Mouse (Mus musculus): ENCODE data around the gene Cacna2d1. TPM values are rescaled to one million over a fixed set of nuclear protein-coding genes. Genes with fewer than 3 reads are reported as not detected.

Gene Cacna2d1
- polyA plus RNA-seq, 1 experiment from 2014 or later: 9.9 TPM

DNA sequence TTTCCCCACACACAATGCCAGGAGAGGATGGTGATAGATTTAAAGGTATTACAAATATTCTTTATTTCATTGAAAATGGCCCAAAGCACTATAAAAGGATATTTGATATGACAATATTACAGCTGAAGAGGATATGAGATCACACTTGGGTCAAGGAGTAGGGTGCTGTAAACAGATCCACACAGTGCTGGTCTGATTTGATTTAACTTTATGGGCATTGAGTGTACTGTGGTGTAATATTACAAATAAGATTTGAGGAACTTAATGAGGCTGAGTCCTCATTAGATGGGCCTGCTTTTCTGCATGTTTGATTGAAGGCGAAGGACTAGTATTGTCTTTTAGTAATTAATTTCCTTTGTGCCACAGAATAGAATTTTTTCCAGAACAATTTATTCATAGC is 212.1 kb downstream of the Cacna2d1 start:
- H3K4me1 ChIP-seq: no peaks in the 10 kb centered on the region
- H3K4me3 ChIP-seq: no peak overlapping the region
- no peak overlapping the region for H3K27ac ChIP-seq
- H3K27me3 ChIP-seq (ENCODE audit: insufficient read depth, poor library complexity, severe bottlenecking): no peaks in the 10 kb centered on the region
- H3K36me3 ChIP-seq: no peaks in the 10 kb centered on the region
- no peak for DNase-seq (ENCODE audit: low spot score)
- H3K9me3 ChIP-seq: no peaks in the 10 kb centered on the region
- WGBS: 95% methylated on average over 1 of the region's 1 CpGs

GRCm38 (mm10) chr5:16155375-16156284 is 221.1 kb downstream of the Cacna2d1 start:
- Histone ChIP-seq H3K27ac (no peak overlapping the region), H3K9me3 (no peaks in the 10 kb centered on the region), H3K27me3 (ENCODE audit: insufficient read depth, poor library complexity, severe bottlenecking) (no peaks in the 10 kb centered on the region), H3K4me3 (no peak overlapping the region), H3K36me3 (no peaks in the 10 kb centered on the region), H3K4me1 (0 out of 2 replicates have a peak, but pooled peaks cover 5% of the 10 kb centered on the region)
- 50% methylated on average over 6 of the region's 6 CpGs for WGBS
- no peak for DNase-seq (ENCODE audit: low spot score)

DNA sequence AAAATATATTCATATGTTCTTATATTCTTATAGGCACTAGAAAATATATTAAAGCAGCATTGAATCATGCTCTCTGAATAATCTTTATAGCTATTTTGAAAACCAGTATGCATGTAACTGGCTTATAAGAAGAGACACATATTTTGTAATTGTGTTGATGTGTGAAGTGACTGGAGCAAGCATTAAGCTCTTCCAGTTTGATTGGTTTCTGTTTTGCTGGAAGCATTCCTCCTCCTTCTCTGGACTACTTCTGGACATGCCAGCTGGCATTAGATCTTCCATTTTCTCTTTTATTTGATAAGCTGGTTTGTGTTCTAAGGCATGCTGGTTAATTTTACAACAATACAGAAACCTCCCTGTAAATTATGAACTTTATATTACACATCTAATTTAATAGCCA is 228.8 kb downstream of the Cacna2d1 start:
- Histone ChIP-seq H3K27me3 (ENCODE audit: insufficient read depth, poor library complexity, severe bottlenecking) (no peaks in the 10 kb centered on the region), H3K9me3 (no peaks in the 10 kb centered on the region)
- no peak for DNase-seq (ENCODE audit: low spot score)

GRCm38 (mm10) chr5:16166117-16166867 is 231.8 kb downstream of the Cacna2d1 start:
- DNase-seq (ENCODE audit: low spot score): no peak
- Histone ChIP-seq H3K4me3 (no peak overlapping the region), H3K36me3 (peaks cover 2% of the 10 kb centered on the region; the same call in 1 of the 2 replicates), H3K9me3 (no peaks in the 10 kb centered on the region), H3K4me1 (no peaks in the 10 kb centered on the region), H3K27ac (no peak overlapping the region), H3K27me3 (ENCODE audit: insufficient read depth, poor library complexity, severe bottlenecking) (no peaks in the 10 kb centered on the region)
- 80% methylated on average over 12 of the region's 12 CpGs for WGBS

More for the DNA sequence above, 228.8 kb downstream of the Cacna2d1 start:
- Histone ChIP-seq H3K4me1 (no peaks in the 10 kb centered on the region), H3K36me3 (no peaks in the 10 kb centered on the region), H3K27ac (no peak overlapping the region), H3K4me3 (no peak overlapping the region)

GRCm38 (mm10) chr5:16166868-16167267 is 232.4 kb downstream of the Cacna2d1 start:
- 90% methylated on average over 1 of the region's 1 CpGs for WGBS
- H3K27ac ChIP-seq: no peak overlapping the region
- no peaks in the 10 kb centered on the region for H3K27me3 ChIP-seq (ENCODE audit: insufficient read depth, poor library complexity, severe bottlenecking)
- DNase-seq (ENCODE audit: low spot score): no peak
- H3K9me3 ChIP-seq: no peaks in the 10 kb centered on the region
- H3K36me3 ChIP-seq: peaks cover 2% of the 10 kb centered on the region; the same call in 1 of the 2 replicates
- no peaks in the 10 kb centered on the region for H3K4me1 ChIP-seq
- H3K4me3 ChIP-seq: no peak overlapping the region

- Histone ChIP-seq H3K4me1 (0 out of 2 replicates have a peak, but pooled peaks cover 7% of the 10 kb centered on the region), H3K27ac (no peak overlapping the region), H3K4me3 (no peak overlapping the region), H3K27me3 (ENCODE audit: insufficient read depth, poor library complexity, severe bottlenecking) (no peaks in the 10 kb centered on the region), H3K36me3 (no peaks in the 10 kb centered on the region), H3K9me3 (no peaks in the 10 kb centered on the region)
- DNase-seq (ENCODE audit: low spot score): no peak
- WGBS: 90% methylated on average over 7 of the region's 7 CpGs
Observed at GRCm38 (mm10) chr5:16181041-16181440, 246.6 kb downstream of the Cacna2d1 start.

DNA sequence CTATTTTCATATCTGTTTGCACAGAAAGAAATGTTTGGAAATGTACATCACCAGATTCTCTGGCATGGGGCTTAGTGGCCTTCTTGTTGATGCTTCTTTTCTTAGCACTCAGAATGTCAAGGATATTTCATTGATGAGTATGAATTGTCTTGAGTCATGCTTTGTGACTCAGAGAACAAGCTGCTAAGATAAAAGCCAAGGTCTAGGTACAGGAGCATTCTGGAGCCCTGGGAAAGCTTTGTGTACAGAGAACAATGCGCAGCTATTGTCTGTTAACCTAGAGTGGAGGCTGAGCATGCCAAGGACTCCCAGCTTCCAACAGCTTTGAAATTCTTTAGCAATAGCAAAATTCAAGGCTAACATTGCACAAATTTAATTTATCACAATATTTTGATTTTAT is 249.6 kb downstream of the Cacna2d1 start:
- H3K4me1 ChIP-seq: peaks cover 11% of the 10 kb centered on the region; the same call in 1 of the 2 replicates
- no peaks in the 10 kb centered on the region for H3K9me3 ChIP-seq
- H3K36me3 ChIP-seq: no peaks in the 10 kb centered on the region
- no peaks in the 10 kb centered on the region for H3K27me3 ChIP-seq (ENCODE audit: insufficient read depth, poor library complexity, severe bottlenecking)
- no peak for DNase-seq (ENCODE audit: low spot score)
- no peak overlapping the region for H3K4me3 ChIP-seq
- 93% methylated on average over 1 of the region's 1 CpGs for WGBS
- H3K27ac ChIP-seq: no peak overlapping the region

- 11% methylated on average over 3 of the region's 3 CpGs for whole genome bisulfite sequencing
- Histone ChIP-seq H3K27me3 (ENCODE audit: insufficient read depth, poor library complexity, severe bottlenecking) (no peaks in the 10 kb centered on the region), H3K9me3 (no peaks in the 10 kb centered on the region), H3K27ac (no peak overlapping the region), H3K4me1 (peaks cover 7% of the 10 kb centered on the region; the same call in 1 of the 2 replicates), H3K4me3 (no peak overlapping the region), H3K36me3 (no peaks in the 10 kb centered on the region)
- no peak for DNase-seq (ENCODE audit: low spot score)
Observed at GRCm38 (mm10) chr5:16187931-16188330, 253.4 kb downstream of the Cacna2d1 start.

DNA sequence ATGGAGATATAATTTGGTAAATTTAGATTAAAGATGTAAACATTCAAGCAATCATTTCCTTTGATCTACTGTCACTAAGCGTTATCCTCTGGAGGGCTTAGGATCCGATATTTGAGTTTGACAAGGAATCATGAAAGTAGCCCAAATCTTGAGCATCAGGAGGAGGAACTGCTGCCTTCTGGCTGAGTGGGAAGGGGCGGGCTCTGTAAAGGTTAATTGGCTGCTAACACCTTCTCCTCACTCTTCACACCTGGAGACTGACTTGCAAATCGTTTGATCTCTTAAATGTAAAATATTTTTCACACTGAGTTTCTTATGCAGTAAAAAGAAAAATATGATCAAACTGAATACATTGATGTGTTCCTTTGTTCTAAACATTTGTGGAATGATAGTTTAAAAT is 255.4 kb downstream of the Cacna2d1 start:
- no peaks in the 10 kb centered on the region for H3K9me3 ChIP-seq
- H3K4me1 ChIP-seq: peaks cover 4% of the 10 kb centered on the region; the same call in 1 of the 2 replicates
- H3K27me3 ChIP-seq (ENCODE audit: insufficient read depth, poor library complexity, severe bottlenecking): no peaks in the 10 kb centered on the region
- 52% methylated on average over 4 of the region's 4 CpGs for WGBS
- no peaks in the 10 kb centered on the region for H3K36me3 ChIP-seq
- no peak overlapping the region for H3K4me3 ChIP-seq
- no peak for DNase-seq (ENCODE audit: low spot score)
- H3K27ac ChIP-seq: no peak overlapping the region

DNA sequence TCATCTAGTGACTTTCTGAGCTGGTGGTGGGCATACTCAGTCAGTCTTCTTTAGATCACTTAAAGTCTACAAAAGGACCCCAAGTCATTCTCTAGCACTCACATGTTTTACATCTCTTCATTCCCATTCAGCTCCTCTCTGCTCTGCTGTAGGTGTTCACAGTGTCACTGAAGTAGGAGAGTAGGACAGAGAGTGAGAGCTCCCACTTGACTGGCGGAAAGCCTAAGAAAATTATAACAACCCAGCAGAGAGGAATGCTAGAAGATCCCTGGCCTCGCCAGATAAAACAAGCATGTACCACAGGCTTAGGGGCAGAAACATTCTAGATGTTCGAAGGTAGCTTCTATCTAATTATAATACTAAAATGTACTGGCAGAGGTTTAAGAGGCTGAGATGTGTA is 256.7 kb downstream of the Cacna2d1 start:
- Histone ChIP-seq H3K36me3 (no peaks in the 10 kb centered on the region), H3K4me1 (peaks cover 4% of the 10 kb centered on the region; the same call in 1 of the 2 replicates), H3K27ac (no peak overlapping the region), H3K27me3 (ENCODE audit: insufficient read depth, poor library complexity, severe bottlenecking) (no peaks in the 10 kb centered on the region), H3K9me3 (no peaks in the 10 kb centered on the region), H3K4me3 (no peak overlapping the region)
- 83% methylated on average over 3 of the region's 3 CpGs for WGBS
- DNase-seq (ENCODE audit: low spot score): no peak

GRCm38 (mm10) chr5:16199816-16200215 is 265.3 kb downstream of the Cacna2d1 start:
- Histone ChIP-seq H3K27ac (no peak overlapping the region), H3K36me3 (no peaks in the 10 kb centered on the region), H3K4me1 (no peaks in the 10 kb centered on the region), H3K9me3 (no peaks in the 10 kb centered on the region), H3K27me3 (ENCODE audit: insufficient read depth, poor library complexity, severe bottlenecking) (no peaks in the 10 kb centered on the region), H3K4me3 (no peak overlapping the region)
- DNase-seq (ENCODE audit: low spot score): no peak
- 46% methylated on average over 2 of the region's 2 CpGs for WGBS

DNA sequence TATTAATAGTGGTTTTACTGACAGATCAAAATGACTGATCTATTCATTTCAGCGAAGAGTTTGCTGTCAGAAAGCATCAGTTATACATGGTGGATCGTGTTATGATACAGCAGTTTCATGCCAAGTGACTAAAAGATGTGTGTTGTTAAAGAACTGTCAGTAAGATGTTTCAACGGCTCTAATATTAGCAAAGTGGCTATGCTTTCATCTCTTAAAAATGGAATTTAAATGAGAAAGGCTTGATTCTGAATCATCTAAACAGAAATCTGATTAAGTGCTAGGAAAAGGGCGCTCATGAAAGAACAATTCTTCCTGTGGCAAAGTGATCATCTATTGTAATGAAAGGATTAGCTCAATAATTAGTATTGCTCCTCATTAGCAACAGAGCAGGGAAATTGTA is 287.5 kb downstream of the Cacna2d1 start:
- H3K4me3 ChIP-seq: no peak overlapping the region
- 88% methylated on average over 4 of the region's 4 CpGs for WGBS
- H3K27me3 ChIP-seq (ENCODE audit: insufficient read depth, poor library complexity, severe bottlenecking): no peaks in the 10 kb centered on the region
- no peaks in the 10 kb centered on the region for H3K36me3 ChIP-seq
- H3K4me1 ChIP-seq: peaks cover 4% of the 10 kb centered on the region; the same call in 1 of the 2 replicates
- DNase-seq (ENCODE audit: low spot score): no peak
- no peaks in the 10 kb centered on the region for H3K9me3 ChIP-seq
- no peak overlapping the region for H3K27ac ChIP-seq

DNA sequence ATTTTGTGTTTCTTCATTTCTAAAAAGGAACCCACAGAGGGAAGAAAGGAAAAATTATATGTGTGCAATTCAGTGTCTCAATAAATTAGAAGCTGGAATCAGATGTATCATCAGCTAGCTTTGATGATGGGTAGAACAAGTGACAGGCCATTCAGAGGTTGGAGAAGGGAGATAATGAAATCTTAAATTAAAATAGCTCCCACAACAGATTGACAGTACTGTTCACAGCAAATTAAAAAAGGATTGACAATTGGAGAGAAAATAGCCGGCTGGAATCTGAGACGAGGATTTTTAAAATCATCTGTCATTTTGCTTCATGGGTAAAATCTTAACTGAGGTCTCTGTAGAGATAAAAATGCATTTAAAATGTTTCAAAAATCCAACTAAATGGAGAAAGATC is 290.9 kb downstream of the Cacna2d1 start:
- Histone ChIP-seq H3K36me3 (no peaks in the 10 kb centered on the region), H3K9me3 (no peaks in the 10 kb centered on the region), H3K4me3 (no peak overlapping the region), H3K27me3 (ENCODE audit: insufficient read depth, poor library complexity, severe bottlenecking) (no peaks in the 10 kb centered on the region), H3K4me1 (peaks cover 4% of the 10 kb centered on the region; the same call in 1 of the 2 replicates), H3K27ac (no peak overlapping the region)
- 90% methylated on average over 2 of the region's 2 CpGs for WGBS
- DNase-seq (ENCODE audit: low spot score): no peak
